Mouse (Mus musculus): ENCODE data around the gene Zbtb49. TPM values are rescaled to one million over a fixed set of nuclear protein-coding genes. Genes with fewer than 3 reads are reported as not detected.

Zbtb49 gene
- polyA plus RNA-seq, 1 experiment = 20.9 TPM

Other genes starting within 250 kb of the Zbtb49 start
- gene Stx18, start 181.7 kb downstream of the Zbtb49 start, polyA plus RNA-seq (2012; rRNA removed) = 43.9 and 48.9 TPM in 2 replicates
- gene Nsg1, start 60.5 kb downstream of the Zbtb49 start, polyA plus RNA-seq (2012; rRNA removed) = 342 and 360 TPM in 2 replicates
- gene Lyar, start within 50 bp of the Zbtb49 start, polyA plus RNA-seq (2012; rRNA removed) = 17.7 and 18.4 TPM in 2 replicates
- 45.7 and 47.2 TPM in 2 replicates for gene Tmem128, start 39.7 kb upstream of the Zbtb49 start, polyA plus RNA-seq (2012; rRNA removed)
- gene Otop1, start 55.5 kb upstream of the Zbtb49 start, polyA plus RNA-seq (2012; rRNA removed) = 0.24 and 0.32 TPM in 2 replicates
- 1.5 and 1.8 TPM in 2 replicates for gene Drd5, start 98.9 kb upstream of the Zbtb49 start, polyA plus RNA-seq (2012; rRNA removed)

Data from frontal cortex, adult 2 months (tissue).